9 mouse cellular contexts compared by ENCODE assay signal in the genomic region with DNA sequence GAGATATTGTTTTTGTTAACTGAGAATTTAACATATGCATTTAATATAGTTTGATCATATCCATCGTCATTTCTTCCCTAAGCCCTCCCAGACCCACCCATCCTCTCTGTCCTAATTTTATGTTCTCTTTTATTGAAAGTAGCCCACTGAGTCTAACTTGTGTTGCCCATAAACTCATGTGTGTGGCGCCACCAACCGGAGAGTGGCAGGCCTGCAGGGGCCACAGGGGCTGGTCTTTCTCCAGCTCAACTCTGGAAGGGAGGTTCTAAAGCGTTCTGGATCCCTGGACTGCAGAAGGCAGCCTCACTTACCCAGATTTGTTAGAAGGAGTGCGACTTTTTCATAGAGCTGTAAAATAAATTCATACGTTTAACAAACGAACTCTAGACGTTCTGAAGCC.
DNase-seq lines count a peak whose midpoint lies in the region; ATAC-seq and TF ChIP-seq lines count a peak whose summit lies in the region.
"Had no signal": no experiment of that assay in that cellular context is flagged by ENCODE, and none has a peak within 500 bp of the region (broad histone marks: within the 10 kb centered on the region; RNA-seq: fewer than 3 reads in every experiment).

No protein-coding gene starts in this region.

- WGBS in intestine, postnatal 0 days = 31% methylated on average over 8 of the region's 8 CpGs
- WGBS in intestine, embryonic 15.5 days = 29% methylated on average over 8 of the region's 8 CpGs

- H3ac ChIP-seq in C2C12 (ENCODE audit: control insufficient read depth, insufficient read length, low read depth) = no peak overlapping the region

- no peak overlapping the region for H3K27ac ChIP-seq in intestine, postnatal 0 days (ENCODE audit: low read depth, low read length)
- H3K27ac ChIP-seq in intestine, embryonic 15.5 days = no peak overlapping the region
- H3K27ac ChIP-seq: neural tube, embryonic 12.5 days had no signal

- H3K4me1 ChIP-seq in intestine, postnatal 0 days (replicated peaks; ENCODE audit: control insufficient read depth, insufficient read depth, low read length) = no peaks in the 10 kb centered on the region
- H3K4me1 ChIP-seq in intestine, embryonic 15.5 days (replicated peaks) = no peaks in the 10 kb centered on the region
- H3K4me1 ChIP-seq: neural tube, embryonic 12.5 days had no signal

- no peaks in the 10 kb centered on the region for H3K79me2 ChIP-seq in C2C12 (ENCODE audit: control insufficient read depth, insufficient read depth)

- ATAC-seq in intestine, postnatal 0 days = no peak
- ATAC-seq in intestine, embryonic 15.5 days = no peak
- ATAC-seq in megakaryocyte, adult 5-6 weeks (ENCODE audit: poor library complexity, severe bottlenecking) = no peak

- H3K9me3 ChIP-seq in intestine, postnatal 0 days (ENCODE audit: control insufficient read depth) = no peaks in the 10 kb centered on the region
- H3K9me3 ChIP-seq in intestine, embryonic 15.5 days = no peaks in the 10 kb centered on the region
- H3K9me3 ChIP-seq: neural tube, embryonic 12.5 days had no signal

- no peak overlapping the region for H3K4me2 ChIP-seq in intestine, postnatal 0 days (replicated peaks; ENCODE audit: low read depth)
- H3K4me2 ChIP-seq in intestine, embryonic 15.5 days (replicated peaks) = no peak overlapping the region
- H3K4me2 ChIP-seq: neural tube, embryonic 12.5 days had no signal

- DNase-seq in ZHBTc4 (ENCODE audit: low read depth, low spot score) = peak; percentile 57
- peak; percentile 71 for DNase-seq in kidney, postnatal 10 days
- peak; percentile 31 for DNase-seq in lung, postnatal 36 days
- DNase-seq in thymus, postnatal 0 days (ENCODE audit: low spot score) = no peak

- peak; percentile 74 for TF ChIP-seq CTCF in intestine, postnatal 0 days (IDR thresholded peaks at IDR 0.05; ENCODE audit: low read depth)
- TF ChIP-seq CTCF in C2C12 (IDR thresholded peaks at IDR 0.05; ENCODE audit: control insufficient read depth, insufficient read depth, insufficient read length) = peak; percentile 7

- no peak overlapping the region for H3K4me3 ChIP-seq in intestine, postnatal 0 days (ENCODE audit: low read depth, low read length)
- no peak overlapping the region for H3K4me3 ChIP-seq in intestine, embryonic 15.5 days (replicated peaks)
- H3K4me3 ChIP-seq in C2C12 (ENCODE audit: insufficient read depth, poor library complexity, severe bottlenecking) = no peak overlapping the region
- H3K4me3 ChIP-seq: neural tube, embryonic 12.5 days had no signal

- H3K9ac ChIP-seq in intestine, postnatal 0 days (ENCODE audit: low read depth, low read length) = no peak overlapping the region
- H3K9ac ChIP-seq in intestine, embryonic 15.5 days = no peak overlapping the region
- H3K9ac ChIP-seq: neural tube, embryonic 12.5 days had no signal

- no peaks in the 10 kb centered on the region for H3K36me3 ChIP-seq in intestine, postnatal 0 days (ENCODE audit: control insufficient read depth, insufficient read depth)
- no peaks in the 10 kb centered on the region for H3K36me3 ChIP-seq in intestine, embryonic 15.5 days
- no peaks in the 10 kb centered on the region for H3K36me3 ChIP-seq in C2C12 (ENCODE audit: control insufficient read depth, insufficient read depth)
- H3K36me3 ChIP-seq: neural tube, embryonic 12.5 days had no signal

- no peaks in the 10 kb centered on the region for H3K27me3 ChIP-seq in intestine, postnatal 0 days (replicated peaks; ENCODE audit: control insufficient read depth, insufficient read depth, low read length)
- no peaks in the 10 kb centered on the region for H3K27me3 ChIP-seq in intestine, embryonic 15.5 days (replicated peaks)
- no peaks in the 10 kb centered on the region for H3K27me3 ChIP-seq in C2C12 (ENCODE audit: control insufficient read depth, insufficient read depth, insufficient read length)
- H3K27me3 ChIP-seq: neural tube, embryonic 12.5 days had no signal

- no peaks in the 10 kb centered on the region for H3K79me3 ChIP-seq in C2C12 (ENCODE audit: low read depth)

TF ChIP-seq in C2C12, 6 proteins besides CTCF, POLR2A, EP300 and RAD21:
- TF ChIP-seq MYOD1 (IDR thresholded peaks at IDR 0.05; ENCODE audit: control insufficient read depth, insufficient read length, low read depth) (no peak), USF1 (IDR thresholded peaks at IDR 0.05; ENCODE audit: low read depth) (no peak), FOSL1 (IDR thresholded peaks at IDR 0.05; ENCODE audit: insufficient read depth, low read length, poor library complexity, severe bottlenecking) (no peak), MYOG (IDR thresholded peaks at IDR 0.05; ENCODE audit: control insufficient read depth, extremely low read depth, insufficient read length) (no peak), CEBPB (IDR thresholded peaks at IDR 0.05; ENCODE audit: low read depth) (no peak), MAX (IDR thresholded peaks at IDR 0.05) (no peak)
TF ChIP-seq in C2C12: peak in this region for 0.
